Mouse (Mus musculus) embryonic fibroblast, embryonic 13.5 days (primary cell): ENCODE measurements around the gene Chka. TPM values are rescaled to one million over a fixed set of nuclear protein-coding genes. Genes with fewer than 3 reads are reported as not detected.
A peak's percentile ranks its signal among the peaks of the same experiment; 100 is the strongest.

Experiments used
- H3K27ac ChIP-seq: 2 replicates; pipeline ENCODE4 v1.5.1; 2012; ENCODE audit warnings: low read length, control low read depth, inconsistent platforms; ENCODE audit not compliant: insufficient read depth
- H3K4me1 ChIP-seq: 2 replicates; pipeline ENCODE4 v1.6.1; 2011; ENCODE audit warnings: low read length; ENCODE audit not compliant: control insufficient read depth, insufficient read depth
- H3K4me3 ChIP-seq: 2 replicates; pipeline ENCODE4 v1.5.1; 2011; ENCODE audit warnings: mild to moderate bottlenecking, control low read depth, low read length; ENCODE audit not compliant: insufficient read depth
- CTCF ChIP-seq: IDR thresholded peaks from 2 replicates; pipeline ENCODE4 v1.5.1; 2011; ENCODE audit warnings: mild to moderate bottlenecking, control low read depth, low read length, moderate library complexity, borderline replicate concordance; ENCODE audit not compliant: insufficient read depth
- POLR2A ChIP-seq: IDR thresholded peaks from 2 replicates; pipeline ENCODE4 v1.6.1; 2011; ENCODE audit warnings: low read depth, mild to moderate bottlenecking, control low read depth, low read length, moderate library complexity
- polyA plus RNA-seq: library from polyadenylated mRNA; stranded (reverse); fragments of >200 nt; gene quantifications from 2 replicates; pipeline ENCODE4 v1.2.4, GENCODE M21; 2011; ENCODE audit warnings: low read depth; ENCODE audit not compliant: missing spikeins, insufficient read length

The Chka gene
- polyA plus RNA-seq, 1 experiment: 65.0 TPM

DNA sequence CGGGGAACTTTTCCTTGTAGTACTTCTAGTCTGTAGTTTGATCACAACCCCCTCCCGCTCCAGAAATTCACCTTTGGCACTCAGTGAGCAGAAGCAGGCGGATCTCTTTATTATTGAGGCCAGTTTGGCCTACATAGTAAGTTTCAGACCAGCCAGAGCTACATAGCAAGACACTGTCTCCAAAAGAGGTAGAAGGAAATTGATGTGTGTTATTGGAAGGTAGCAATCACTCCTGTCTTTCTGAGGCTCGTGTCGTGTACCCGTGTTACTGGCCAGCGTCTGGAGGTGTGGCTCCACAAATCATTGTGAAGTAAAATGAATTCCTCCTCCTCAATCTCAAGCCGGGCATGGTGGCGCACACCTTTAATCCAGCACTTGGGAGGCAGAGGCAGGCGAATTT, 1.5 kb downstream of the Chka start:
- TF ChIP-seq CTCF (no peak), POLR2A (no peak)
- Histone ChIP-seq H3K4me1 (peaks cover 7% of the 10 kb centered on the region; the same call in 1 of the 2 replicates), H3K4me3 (peak overlapping the region; percentile 77), H3K27ac (no peak overlapping the region)

DNA sequence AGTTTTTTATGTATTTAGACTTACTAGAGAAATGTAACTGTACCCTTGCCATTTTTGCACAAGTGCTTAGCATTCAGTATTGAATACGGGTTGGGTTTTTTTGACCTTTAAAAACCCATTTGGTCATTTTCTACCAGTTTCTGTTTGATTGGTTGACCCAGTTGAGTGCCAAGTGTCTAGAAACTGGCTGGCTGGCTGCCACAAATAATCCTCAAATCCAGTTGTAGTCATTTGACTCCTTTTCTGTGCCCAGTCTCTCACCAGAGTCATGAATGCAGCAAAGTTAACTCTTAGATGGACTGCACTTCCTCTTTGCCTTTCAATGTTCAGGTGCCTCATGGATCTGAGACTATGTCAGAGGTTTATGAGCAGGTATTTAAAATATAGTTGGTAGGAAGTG, 2.3 kb downstream of the Chka start:
- no peak overlapping the region for H3K27ac ChIP-seq
- peak overlapping the region; percentile 77 for H3K4me3 ChIP-seq
- peaks cover 7% of the 10 kb centered on the region; the same call in 1 of the 2 replicates for H3K4me1 ChIP-seq
- no peak for TF ChIP-seq POLR2A
- TF ChIP-seq CTCF: no peak

DNA sequence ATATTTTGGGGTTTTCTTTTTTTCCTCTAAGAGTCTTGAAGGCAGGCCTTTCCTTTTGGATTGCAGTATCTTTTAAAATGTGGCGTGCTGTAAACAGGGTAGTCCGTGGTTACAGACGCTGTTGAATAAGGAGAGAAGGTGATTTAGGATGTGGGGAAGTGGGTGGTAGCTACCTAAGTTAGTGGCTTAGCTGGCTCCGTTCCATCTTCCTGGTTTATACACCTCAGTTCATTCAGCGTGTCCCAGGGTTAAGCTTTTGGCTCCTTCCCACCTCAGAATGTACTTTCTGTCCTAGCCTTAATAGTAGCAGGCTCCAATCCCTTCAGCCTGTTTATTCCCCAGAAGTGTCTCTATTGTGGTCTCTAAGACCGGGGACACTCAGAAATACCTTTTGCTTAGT, 3.5 kb downstream of the Chka start:
- H3K4me3 ChIP-seq: peak overlapping the region; percentile 13; the same call in 1 of the 2 replicates
- peak overlapping the region; percentile 49; the same call in 1 of the 2 replicates for H3K27ac ChIP-seq
- no peak for TF ChIP-seq POLR2A

GRCm38 (mm10) chr19:3855601-3856000, 4.0 kb downstream of the Chka start:
- TF ChIP-seq POLR2A (no peak), CTCF (no peak)
- no peak overlapping the region; the same call in 1 of the 2 replicates for H3K4me3 ChIP-seq
- peaks cover 7% of the 10 kb centered on the region; the same call in 1 of the 2 replicates for H3K4me1 ChIP-seq
- H3K27ac ChIP-seq: peak overlapping the region; percentile 49; the same call in 1 of the 2 replicates

More for the DNA sequence above, 3.5 kb downstream of the Chka start:
- peaks cover 7% of the 10 kb centered on the region; the same call in 1 of the 2 replicates for H3K4me1 ChIP-seq

- TF ChIP-seq POLR2A (no peak), CTCF (no peak)
These were observed 5.6 kb downstream of the Chka start for GRCm38 (mm10) chr19:3857220-3857619.

DNA sequence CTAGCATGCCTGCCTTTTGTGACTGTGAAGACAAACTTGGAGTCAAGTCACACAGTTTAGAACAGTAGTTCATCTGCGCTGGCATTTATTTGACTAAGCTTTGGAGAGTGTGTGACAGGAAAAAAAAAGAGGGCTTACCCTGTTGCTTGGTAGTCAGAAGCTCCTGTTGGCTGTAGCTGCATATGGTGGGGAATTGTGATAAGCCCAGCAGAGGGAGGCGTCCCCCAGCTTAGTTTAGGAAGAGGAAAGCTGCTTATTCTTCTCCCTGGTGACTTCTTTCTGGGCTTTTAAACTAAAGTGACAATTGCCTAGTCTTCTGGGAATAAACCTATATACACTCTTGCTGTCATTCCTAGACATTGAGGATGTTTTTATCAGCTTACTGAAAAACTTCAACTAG, 11.1 kb downstream of the Chka start:
- Histone ChIP-seq H3K27ac (no peak overlapping the region), H3K4me1 (no peaks in the 10 kb centered on the region), H3K4me3 (no peak overlapping the region)
- no peak for TF ChIP-seq POLR2A
- TF ChIP-seq CTCF: no peak

More at GRCm38 (mm10) chr19:3857220-3857619, 5.6 kb downstream of the Chka start:
- Histone ChIP-seq H3K4me1 (peaks cover 7% of the 10 kb centered on the region; the same call in 1 of the 2 replicates), H3K27ac (no peak overlapping the region), H3K4me3 (no peak overlapping the region)

GRCm38 (mm10) chr19:3864960-3865359, 13.4 kb downstream of the Chka start:
- TF ChIP-seq CTCF (no peak), POLR2A (no peak)
- H3K27ac ChIP-seq: no peak overlapping the region
- H3K4me1 ChIP-seq: no peaks in the 10 kb centered on the region
- H3K4me3 ChIP-seq: no peak overlapping the region

- Histone ChIP-seq H3K4me1 (no peaks in the 10 kb centered on the region; the same call in 1 of the 2 replicates), H3K27ac (no peak overlapping the region), H3K4me3 (no peak overlapping the region)
- TF ChIP-seq CTCF (no peak), POLR2A (no peak)
These were observed 16.7 kb downstream of the Chka start for GRCm38 (mm10) chr19:3868290-3868689.

GRCm38 (mm10) chr19:3871468-3871867, 19.9 kb downstream of the Chka start:
- no peak overlapping the region for H3K27ac ChIP-seq
- H3K4me3 ChIP-seq: no peak overlapping the region
- TF ChIP-seq CTCF (no peak), POLR2A (no peak)
- peaks cover 3% of the 10 kb centered on the region; the same call in 1 of the 2 replicates for H3K4me1 ChIP-seq

- Histone ChIP-seq H3K4me1 (peaks cover 3% of the 10 kb centered on the region; the same call in 1 of the 2 replicates), H3K27ac (no peak overlapping the region), H3K4me3 (no peak overlapping the region)
- no peak for TF ChIP-seq CTCF
- TF ChIP-seq POLR2A: no peak
These were observed 20.8 kb downstream of the Chka start for GRCm38 (mm10) chr19:3872373-3872772.

- Histone ChIP-seq H3K4me1 (peaks cover 3% of the 10 kb centered on the region; the same call in 1 of the 2 replicates), H3K4me3 (no peak overlapping the region), H3K27ac (no peak overlapping the region)
- TF ChIP-seq POLR2A: no peak
- TF ChIP-seq CTCF: no peak
These were observed 23.5 kb downstream of the Chka start for GRCm38 (mm10) chr19:3875045-3875444.
